Mouse (Mus musculus) mature B cell (primary cell): ENCODE results near the gene Trim46.
"Not testable (repeated sequence)": the region's sequence is repeated elsewhere in the genome, so short reads cannot be mapped to it uniquely, and the experiment has no call there.

Source experiments
- in situ Hi-C: fragments of 300-500 bp; cut with MboI; formaldehyde crosslinking; loops from 2 replicates; pipeline ENCODE4 v1.14.3; 2019

Gene Trim46

GRCm38 (mm10) chr3:89233562-89234110, 12.5 kb downstream of the Trim46 start:
- in situ Hi-C loops = no loop called here

GRCm38 (mm10) chr3:89232614-89233013, 13.5 kb downstream of the Trim46 start:
- in situ Hi-C loops = no loop called here

- in situ Hi-C loops = no loop called here
Measured at GRCm38 (mm10) chr3:89231772-89232275, 14.3 kb downstream of the Trim46 start.

GRCm38 (mm10) chr3:89231345-89231744, 14.8 kb downstream of the Trim46 start:
- in situ Hi-C loops = no loop called here

GRCm38 (mm10) chr3:89230561-89230960, 15.5 kb downstream of the Trim46 start:
- in situ Hi-C loops = no loop called here

- in situ Hi-C loops = no loop called here
Measured at GRCm38 (mm10) chr3:89229276-89229675, 16.8 kb downstream of the Trim46 start.

GRCm38 (mm10) chr3:89228836-89229235, 17.3 kb downstream of the Trim46 start, which contains the start of gene Muc1:
Gene Muc1 (plus strand): TSS chr3:89229057.
- in situ Hi-C loops = no loop called here

- in situ Hi-C loops = no loop called here
Measured at GRCm38 (mm10) chr3:89228180-89228549, 17.9 kb downstream of the Trim46 start.

GRCm38 (mm10) chr3:89227307-89228179, 18.6 kb downstream of the Trim46 start:
- in situ Hi-C loops = no loop called here

GRCm38 (mm10) chr3:89226900-89227299, 19.2 kb downstream of the Trim46 start, which contains the start of gene Mtx1:
Gene Mtx1 (minus strand): TSS chr3:89227088.
- in situ Hi-C loops = no loop called here

GRCm38 (mm10) chr3:89226361-89226760, 19.7 kb downstream of the Trim46 start:
- in situ Hi-C loops = no loop called here

GRCm38 (mm10) chr3:89225918-89226317, 20.2 kb downstream of the Trim46 start:
- in situ Hi-C loops = no loop called here

- in situ Hi-C loops = no loop called here
Measured at GRCm38 (mm10) chr3:89225321-89225815, 20.7 kb downstream of the Trim46 start.

GRCm38 (mm10) chr3:89224796-89225195, 21.3 kb downstream of the Trim46 start:
- in situ Hi-C loops = no loop called here

GRCm38 (mm10) chr3:89221167-89221566, 24.9 kb downstream of the Trim46 start:
- in situ Hi-C loops = no loop called here

- in situ Hi-C loops = no loop called here
Measured at GRCm38 (mm10) chr3:89219546-89219945, 26.6 kb downstream of the Trim46 start.

- in situ Hi-C loops = no loop called here
Measured at GRCm38 (mm10) chr3:89218271-89218670, 27.8 kb downstream of the Trim46 start.

- in situ Hi-C loops = not testable (repeated sequence)
Measured at GRCm38 (mm10) chr3:89216407-89216806, 29.7 kb downstream of the Trim46 start.

- in situ Hi-C loops = no loop called here
Measured at GRCm38 (mm10) chr3:89215853-89216252, 30.3 kb downstream of the Trim46 start.

- in situ Hi-C loops = no loop called here
Measured at GRCm38 (mm10) chr3:89214681-89215411, 31.3 kb downstream of the Trim46 start, which contains the start of gene Thbs3. Gene Thbs3 (plus strand): TSS chr3:89215180.

GRCm38 (mm10) chr3:89213803-89214530, 32.1 kb downstream of the Trim46 start:
- in situ Hi-C loops = no loop called here
